Mouse (Mus musculus): ENCODE measurements around the gene Pfn2.
A peak's percentile ranks its signal among the peaks of the same experiment; 100 is the strongest.
"Not testable (repeated sequence)": the region's sequence is repeated elsewhere in the genome, so short reads cannot be mapped to it uniquely, and the experiment has no call there.

Pfn2 gene

GRCm38 (mm10) chr3:57847760-57848185 lies at the start of gene Pfn2:
TSS of gene Pfn2 (minus strand) at chr3:57848079.
- DNase-seq (ENCODE audit: low spot score in 2 of 2), result peak; percentile 34 to 73

- DNase-seq (ENCODE audit: low spot score in 2 of 2), result no peak
These were observed 35.1 kb upstream of the Pfn2 start for GRCm38 (mm10) chr3:57882945-57883344.

GRCm38 (mm10) chr3:57846912-57847759 lies 743 bp downstream of the Pfn2 start:
- DNase-seq (ENCODE audit: low spot score in 2 of 2), result peak; percentile 13 to 65

- no peak for DNase-seq (ENCODE audit: low spot score in 2 of 2)
These were observed 1.3 kb downstream of the Pfn2 start for GRCm38 (mm10) chr3:57846662-57846911.

GRCm38 (mm10) chr3:57845786-57846661 lies 1.9 kb downstream of the Pfn2 start:
- no peak for DNase-seq (ENCODE audit: low spot score in 2 of 2)

GRCm38 (mm10) chr3:57843775-57844174 lies 4.1 kb downstream of the Pfn2 start:
- no peak for DNase-seq (ENCODE audit: low spot score in 2 of 2)

- no peak for DNase-seq (ENCODE audit: low spot score in 2 of 2)
These were observed 11.0 kb downstream of the Pfn2 start for GRCm38 (mm10) chr3:57836911-57837310.

- DNase-seq (ENCODE audit: low spot score in 2 of 2), result no peak
These were observed 14.3 kb downstream of the Pfn2 start for GRCm38 (mm10) chr3:57833585-57833984.

- no peak for DNase-seq (ENCODE audit: low spot score in 2 of 2)
These were observed 22.0 kb downstream of the Pfn2 start for GRCm38 (mm10) chr3:57825866-57826265.

GRCm38 (mm10) chr3:57815447-57815846 lies 32.4 kb downstream of the Pfn2 start:
- no peak for DNase-seq (ENCODE audit: low spot score in 2 of 2)

GRCm38 (mm10) chr3:57795071-57795470 lies 52.8 kb downstream of the Pfn2 start:
- not testable (repeated sequence) for DNase-seq (ENCODE audit: low spot score in 2 of 2)
